Mouse (Mus musculus) lung, embryonic 14.5 days (tissue): ENCODE data around the gene Zhx3. TPM values are rescaled to one million over a fixed set of nuclear protein-coding genes. Genes with fewer than 3 reads are reported as not detected.
A peak's percentile ranks its signal among the peaks of the same experiment; 100 is the strongest.

Source experiments
- ATAC-seq: fragments of 200-750 bp; cut with Nextera tagmentation; 2 replicates; pipeline ENCODE4 v1.8.0; 2017; ENCODE audit warnings: mild to moderate bottlenecking, moderate TSS enrichment, moderate library complexity; ENCODE audit not compliant: insufficient read depth
- DNase-seq: peaks from one replicate; pipeline ENCODE4 v3.0.0-alpha.2; 2015
- H3K27ac ChIP-seq: fragments of 300-500 bp; sonication (generic); 2 replicates; pipeline ENCODE4 v1.5.1; 2014; ENCODE audit warnings: low read depth, mild to moderate bottlenecking, moderate library complexity
- H3K27me3 ChIP-seq: fragments of 300-500 bp; sonication (generic); 2 replicates; pipeline ENCODE4 v1.6.1; 2014; ENCODE audit warnings: low read length, control low read depth; ENCODE audit not compliant: insufficient read depth
- H3K36me3 ChIP-seq: fragments of 300-500 bp; sonication (generic); 2 replicates; pipeline ENCODE4 v1.6.1; 2014; ENCODE audit warnings: control low read depth; ENCODE audit not compliant: insufficient read depth
- H3K4me1 ChIP-seq: fragments of 300-500 bp; sonication (generic); 2 replicates; pipeline ENCODE4 v1.6.1; 2014; ENCODE audit warnings: antibody characterized with exemption, control low read depth; ENCODE audit not compliant: insufficient read depth
- H3K4me2 ChIP-seq: fragments of 300-500 bp; sonication (generic); 2 replicates; pipeline ENCODE4 v1.6.1; 2014; ENCODE audit warnings: mild to moderate bottlenecking
- H3K4me3 ChIP-seq: fragments of 300-500 bp; sonication (generic); 2 replicates; pipeline ENCODE4 v1.5.1; 2014; ENCODE audit warnings: low read depth, low read length
- H3K9ac ChIP-seq: fragments of 300-500 bp; sonication (generic); 2 replicates; pipeline ENCODE4 v1.6.1; 2014
- H3K9me3 ChIP-seq: fragments of 300-500 bp; sonication (generic); 2 replicates; pipeline ENCODE4 v1.6.1; 2016; ENCODE audit warnings: low read depth, low read length, control low read depth
- CTCF ChIP-seq: IDR thresholded peaks from 2 replicates; pipeline ENCODE4 v1.5.1; 2016; ENCODE audit warnings: antibody characterized with exemption, low read depth
- WGBS: fragments of 180-500 bp; shearing (Covaris S2); extraction: QIAGEN DNeasy Blood & Tissue Kit; methylation state at CpG from one replicate; pipeline ENCODE4 v1.1.7; 2014; 5-methylcytosine and 5-hydroxymethylcytosine counted together
- polyA plus RNA-seq: library from polyadenylated mRNA; unstranded; fragments of >200 nt; fragmentation: Nextera tagmentation; extraction: Ambion mirVana; gene quantifications from 2 replicates; pipeline ENCODE4 v1.2.1, GENCODE M21; 2014

Gene Zhx3
- polyA plus RNA-seq, 1 experiment from 2014 or later: 13.0 TPM

DNA sequence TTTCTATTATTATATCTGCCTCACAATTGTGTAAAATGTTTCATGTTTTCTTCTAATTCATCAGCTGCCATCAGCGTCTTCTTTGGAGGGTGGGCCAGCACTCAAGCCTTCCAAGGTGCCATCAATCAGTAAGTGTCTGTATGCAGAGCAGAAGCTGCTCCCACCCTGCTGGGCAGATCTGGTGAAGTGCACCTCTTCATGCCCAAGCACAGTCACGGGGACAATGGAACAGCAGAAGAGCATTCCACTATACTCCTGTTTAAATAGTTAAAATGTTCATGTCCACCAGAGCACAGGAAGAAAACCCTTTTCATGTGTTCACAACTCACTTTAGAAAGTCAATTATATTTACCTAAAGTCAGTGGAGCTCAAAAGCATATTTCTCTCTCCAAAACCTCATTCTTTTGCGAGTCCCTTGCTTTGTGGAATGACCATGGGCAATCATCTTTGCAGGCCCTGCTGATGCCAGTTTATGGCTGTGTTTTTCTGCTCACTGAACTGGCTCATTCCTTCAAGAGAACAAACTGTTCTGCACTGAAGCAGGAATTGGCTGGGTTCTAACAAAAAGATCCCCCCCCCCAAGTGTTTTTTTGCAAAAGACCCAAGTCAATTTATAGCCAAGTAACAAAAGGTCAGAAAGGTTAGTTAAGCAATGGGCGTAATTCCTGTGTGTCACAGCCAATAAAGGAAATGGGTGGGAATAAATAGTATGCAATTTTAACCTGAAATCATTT, 67.8 kb downstream of the Zhx3 start:
- H3K4me3 ChIP-seq: no peak overlapping the region
- H3K4me2 ChIP-seq: no peak overlapping the region
- H3K27me3 ChIP-seq: no peaks in the 10 kb centered on the region
- WGBS: 29% methylated on average over 4 of the region's 4 CpGs
- H3K9ac ChIP-seq: no peak overlapping the region
- ATAC-seq (no peak), DNase-seq (no peak)
- no peaks in the 10 kb centered on the region for H3K36me3 ChIP-seq
- 0 out of 2 replicates have a peak, but pooled peaks cover 3% of the 10 kb centered on the region for H3K4me1 ChIP-seq
- no peak for TF ChIP-seq CTCF
- no peaks in the 10 kb centered on the region for H3K9me3 ChIP-seq
- peak overlapping the region; percentile 8; the same call in 1 of the 2 replicates for H3K27ac ChIP-seq

DNA sequence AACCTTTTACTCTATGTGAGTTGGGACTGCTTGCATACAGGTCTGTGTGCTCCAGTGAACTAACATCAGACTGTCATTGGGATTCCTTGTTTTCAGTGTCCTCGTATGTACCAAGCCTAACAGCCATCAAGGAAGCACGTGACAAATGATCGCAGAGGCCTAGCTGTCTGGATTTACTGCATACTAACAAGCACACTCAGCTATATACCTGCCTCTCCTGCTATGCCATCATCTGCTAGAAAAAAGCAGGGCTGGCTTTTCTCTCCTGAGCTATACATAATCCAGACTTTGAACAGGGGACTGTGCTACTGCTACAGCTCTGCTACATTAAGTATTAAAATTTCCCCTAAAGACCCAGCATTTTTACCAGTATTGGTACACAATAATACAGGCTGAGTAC, 70.5 kb downstream of the Zhx3 start:
- H3K9ac ChIP-seq: no peak overlapping the region
- no peaks in the 10 kb centered on the region for H3K36me3 ChIP-seq

DNA sequence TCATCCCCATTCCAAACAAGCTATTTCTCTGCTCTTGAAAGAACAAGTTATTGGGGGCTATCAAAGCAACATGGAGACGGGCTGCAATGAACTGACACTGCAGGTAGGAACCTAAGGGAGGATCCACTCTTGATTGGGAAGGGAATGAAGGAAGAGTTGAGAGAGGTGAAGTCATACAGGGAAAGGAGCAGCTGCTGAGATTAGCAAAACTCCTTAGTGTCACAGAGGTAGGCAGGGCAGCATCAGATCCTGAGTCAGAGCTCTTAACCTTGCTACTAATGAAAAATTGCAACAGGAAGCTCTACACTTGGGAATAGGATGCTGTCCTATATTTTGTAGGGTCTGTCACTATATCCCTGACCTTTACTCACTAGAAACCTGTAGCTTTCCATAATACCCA, 71.8 kb downstream of the Zhx3 start:
- Histone ChIP-seq H3K27ac (no peak overlapping the region), H3K9me3 (no peaks in the 10 kb centered on the region), H3K4me3 (no peak overlapping the region), H3K9ac (no peak overlapping the region), H3K36me3 (no peaks in the 10 kb centered on the region), H3K4me1 (0 out of 2 replicates have a peak, but pooled peaks cover 3% of the 10 kb centered on the region), H3K4me2 (no peak overlapping the region), H3K27me3 (no peaks in the 10 kb centered on the region)
- ATAC-seq (no peak), DNase-seq (no peak)
- TF ChIP-seq CTCF: no peak
- 91% methylated on average over 1 of the region's 1 CpGs for WGBS

More for the DNA sequence above, 70.5 kb downstream of the Zhx3 start:
- no peak for DNase-seq
- ATAC-seq: no peak
- no peak overlapping the region for H3K4me3 ChIP-seq
- 0 out of 2 replicates have a peak, but pooled peaks cover 3% of the 10 kb centered on the region for H3K4me1 ChIP-seq
- TF ChIP-seq CTCF: no peak
- no peaks in the 10 kb centered on the region for H3K27me3 ChIP-seq
- WGBS: 62% methylated on average over 3 of the region's 3 CpGs
- H3K27ac ChIP-seq: no peak overlapping the region
- no peaks in the 10 kb centered on the region for H3K9me3 ChIP-seq
- H3K4me2 ChIP-seq: no peak overlapping the region

DNA sequence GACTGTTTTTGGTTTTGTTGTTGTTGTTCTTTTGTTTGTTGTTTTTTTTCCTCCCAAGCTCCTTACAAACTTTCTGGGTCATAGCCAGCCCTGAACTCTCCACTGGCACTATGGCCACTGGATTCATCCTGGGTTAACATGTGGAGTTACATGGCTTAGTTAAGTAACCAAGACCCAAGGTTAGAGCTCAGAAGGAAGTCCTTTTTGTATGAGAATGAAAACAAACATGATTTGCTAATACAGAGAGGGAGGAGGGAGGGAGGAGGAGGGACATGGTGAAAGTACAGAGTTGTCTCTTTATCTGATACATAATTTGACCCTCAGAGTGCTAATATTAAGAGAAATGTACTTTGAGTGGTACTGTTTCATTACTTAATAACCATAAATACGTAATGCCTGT, 74.6 kb downstream of the Zhx3 start:
- no peak overlapping the region for H3K4me2 ChIP-seq
- H3K9ac ChIP-seq: no peak overlapping the region
- WGBS: 71% methylated on average over 1 of the region's 1 CpGs
- no peaks in the 10 kb centered on the region for H3K4me1 ChIP-seq
- no peak overlapping the region for H3K4me3 ChIP-seq
- ATAC-seq (no peak), DNase-seq (no peak)
- H3K36me3 ChIP-seq: no peaks in the 10 kb centered on the region
- no peaks in the 10 kb centered on the region for H3K9me3 ChIP-seq
- no peak overlapping the region for H3K27ac ChIP-seq
- H3K27me3 ChIP-seq: no peaks in the 10 kb centered on the region
- no peak for TF ChIP-seq CTCF

DNA sequence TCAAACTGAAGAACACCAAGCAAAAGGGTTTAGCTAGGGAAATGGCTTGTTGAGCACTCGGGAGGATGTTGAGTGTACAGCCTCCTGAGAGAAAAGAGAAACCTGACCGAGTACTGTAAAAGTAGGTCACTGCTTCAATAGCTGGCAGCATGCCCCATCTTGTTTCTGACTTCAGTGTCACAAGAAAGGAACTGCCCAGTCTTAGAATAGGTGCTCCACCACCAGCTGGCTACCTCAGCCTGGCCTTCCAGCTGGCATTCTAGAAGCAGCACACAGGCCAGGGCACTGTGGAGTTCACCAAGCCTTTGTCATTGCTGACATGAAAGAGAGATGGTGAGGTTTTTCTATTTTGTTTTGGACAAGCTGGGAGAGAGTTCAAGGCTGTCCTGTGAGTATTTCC, 75.8 kb downstream of the Zhx3 start:
- H3K27me3 ChIP-seq: no peaks in the 10 kb centered on the region
- no peaks in the 10 kb centered on the region for H3K36me3 ChIP-seq
- no peak overlapping the region for H3K4me2 ChIP-seq
- no peaks in the 10 kb centered on the region for H3K4me1 ChIP-seq
- no peak overlapping the region for H3K4me3 ChIP-seq
- no peak for TF ChIP-seq CTCF
- no peaks in the 10 kb centered on the region for H3K9me3 ChIP-seq
- no peak for DNase-seq
- 67% methylated on average over 2 of the region's 2 CpGs for WGBS
- no peak for ATAC-seq
- no peak overlapping the region for H3K27ac ChIP-seq
- no peak overlapping the region for H3K9ac ChIP-seq

DNA sequence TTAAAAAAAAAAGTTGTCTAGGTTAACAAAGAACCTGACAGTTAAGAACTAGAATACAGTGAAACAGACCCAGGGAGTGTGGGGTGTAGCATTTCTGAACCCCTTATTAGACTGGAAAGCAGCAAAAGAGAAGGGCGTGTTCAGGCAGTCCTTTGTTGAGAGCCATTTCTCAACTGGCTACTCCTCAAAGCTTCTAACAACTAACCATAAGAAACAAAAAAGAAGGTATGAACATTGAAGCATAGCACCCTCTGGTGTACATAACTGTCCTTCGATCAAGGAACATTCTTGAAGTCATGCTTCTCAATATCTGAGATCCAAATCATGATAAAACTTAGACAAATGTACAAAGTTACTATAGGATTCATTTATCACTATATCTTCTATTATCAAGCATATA, 79.7 kb downstream of the Zhx3 start:
- no peaks in the 10 kb centered on the region for H3K27me3 ChIP-seq
- no peaks in the 10 kb centered on the region for H3K4me1 ChIP-seq
- DNase-seq (peak; percentile 24), ATAC-seq (no peak)
- H3K36me3 ChIP-seq: no peaks in the 10 kb centered on the region
- H3K4me3 ChIP-seq: no peak overlapping the region
- no peak overlapping the region for H3K27ac ChIP-seq
- H3K4me2 ChIP-seq: no peak overlapping the region
- peak; percentile 26; the same call in 1 of the 2 replicates for TF ChIP-seq CTCF
- WGBS: 76% methylated on average over 2 of the region's 2 CpGs
- H3K9me3 ChIP-seq: no peaks in the 10 kb centered on the region
- H3K9ac ChIP-seq: no peak overlapping the region

DNA sequence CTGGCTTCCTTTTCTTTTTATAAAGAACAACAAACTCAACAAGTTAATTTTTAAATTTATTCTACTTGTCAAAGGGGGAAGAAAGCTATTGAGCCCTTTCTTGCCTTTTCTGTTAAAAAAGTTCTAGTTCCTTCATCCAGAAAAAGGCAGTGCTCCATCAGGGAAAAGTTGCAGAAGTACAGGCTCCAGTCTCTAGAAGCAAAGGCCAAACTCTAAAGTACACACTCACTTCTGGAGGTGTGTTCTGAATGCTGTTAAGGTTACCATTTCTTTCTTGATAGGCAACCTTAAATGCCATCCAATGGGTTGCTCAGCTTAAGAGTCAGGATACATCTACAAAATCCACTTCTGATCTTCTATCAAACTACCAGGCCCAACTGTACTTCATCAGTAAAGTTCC, 83.1 kb downstream of the Zhx3 start:
- Histone ChIP-seq H3K4me1 (no peaks in the 10 kb centered on the region), H3K9me3 (no peaks in the 10 kb centered on the region), H3K36me3 (no peaks in the 10 kb centered on the region), H3K4me2 (no peak overlapping the region), H3K9ac (no peak overlapping the region), H3K27ac (no peak overlapping the region), H3K27me3 (no peaks in the 10 kb centered on the region), H3K4me3 (no peak overlapping the region)
- no peak for TF ChIP-seq CTCF
- DNase-seq (no peak), ATAC-seq (no peak)
